ENCODE assay signal across 12 mouse cellular contexts in the genomic region with DNA sequence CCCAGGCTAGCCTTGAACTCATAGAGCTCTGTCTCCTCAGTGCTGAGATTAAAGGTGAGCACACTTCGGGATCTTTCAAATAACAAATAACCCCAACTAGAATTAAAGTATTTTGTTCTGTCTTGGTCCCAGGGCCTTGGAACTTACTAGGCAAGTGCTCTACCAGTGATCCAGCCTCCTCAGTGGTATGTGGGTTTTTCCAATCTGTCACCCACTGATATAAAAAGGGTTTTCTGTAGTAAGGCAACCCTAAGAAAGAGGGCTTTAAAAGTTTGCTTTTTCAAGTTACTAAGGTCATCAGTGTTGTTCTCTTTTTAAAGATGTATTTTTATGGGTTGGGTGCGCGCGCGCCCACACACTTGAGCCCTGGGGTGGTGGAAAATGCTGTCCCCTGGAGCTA. TPM values are rescaled to one million over a fixed set of nuclear protein-coding genes. Genes with fewer than 3 reads are reported as not detected.
DNase-seq lines count a peak whose midpoint lies in the region; ATAC-seq lines count a peak whose summit lies in the region.
"Had no signal": no experiment of that assay in that cellular context is flagged by ENCODE, and none has a peak within 500 bp of the region (broad histone marks: within the 10 kb centered on the region; RNA-seq: fewer than 3 reads in every experiment).

No protein-coding gene starts in this region.

- H3K36me3 ChIP-seq in heart, embryonic 12.5 days, result peaks cover 21% of the 10 kb centered on the region
- peaks cover 2% of the 10 kb centered on the region for H3K36me3 ChIP-seq in lung, embryonic 16.5 days (ENCODE audit: control insufficient read depth, insufficient read depth, low read length)
- no peaks in the 10 kb centered on the region for H3K36me3 ChIP-seq in intestine, embryonic 14.5 days (ENCODE audit: control insufficient read depth, insufficient read depth, low read length)
- 0 out of 2 replicates have a peak, but pooled peaks cover 6% of the 10 kb centered on the region for H3K36me3 ChIP-seq in neural tube, embryonic 15.5 days

- H3K27ac ChIP-seq in heart, embryonic 12.5 days (ENCODE audit: poor library complexity, severe bottlenecking), result peak overlapping the region; percentile 81
- peak overlapping the region; percentile 95 for H3K27ac ChIP-seq in lung, embryonic 16.5 days (ENCODE audit: low read length)
- H3K27ac ChIP-seq in intestine, embryonic 14.5 days (ENCODE audit: low read depth), result peak overlapping the region; percentile 67
- H3K27ac ChIP-seq in neural tube, embryonic 15.5 days (replicated peaks), result peak overlapping the region; percentile 43; the same call in 1 of the 2 replicates

- DNase-seq in heart, postnatal 36 days, result no peak
- DNase-seq in lung, postnatal 36 days, result no peak
- DNase-seq in intestine, embryonic 14.5 days (ENCODE audit: low spot score), result no peak
- DNase-seq in right cerebral cortex, postnatal 25 days, result no peak
- no peak for DNase-seq in cerebellum, postnatal 25 days

- intact Hi-C loops in heart, postnatal 36 days (cut with DNase I), result no loop called here

- no peaks in the 10 kb centered on the region for H3K9me3 ChIP-seq in heart, embryonic 12.5 days (replicated peaks)
- no peaks in the 10 kb centered on the region for H3K9me3 ChIP-seq in lung, embryonic 16.5 days (ENCODE audit: control insufficient read depth, low read length)
- H3K9me3 ChIP-seq in intestine, embryonic 14.5 days (ENCODE audit: control insufficient read depth, low read length), result 0 out of 2 replicates have a peak, but pooled peaks cover 2% of the 10 kb centered on the region
- no peaks in the 10 kb centered on the region for H3K9me3 ChIP-seq in neural tube, embryonic 15.5 days (replicated peaks)

- no peak for ATAC-seq in heart, embryonic 12.5 days (ENCODE audit: insufficient number of reproducible peaks, low FRiP score)
- no peak for ATAC-seq in lung, embryonic 16.5 days (ENCODE audit: low read depth)
- ATAC-seq in intestine, embryonic 14.5 days (replicated peaks; ENCODE audit: low FRiP score, low TSS enrichment, low read depth), result no peak
- ATAC-seq in neural tube, embryonic 15.5 days (ENCODE audit: low FRiP score), result no peak

- H3K9ac ChIP-seq in heart, embryonic 12.5 days, result no peak overlapping the region
- H3K9ac ChIP-seq in lung, embryonic 16.5 days (ENCODE audit: low read length), result peak overlapping the region; percentile 58
- no peak overlapping the region for H3K9ac ChIP-seq in intestine, embryonic 14.5 days (ENCODE audit: low read length)
- H3K9ac ChIP-seq in neural tube, embryonic 15.5 days (replicated peaks), result no peak overlapping the region

- WGBS in heart, embryonic 12.5 days, result 85% methylated on average over 5 of the region's 5 CpGs
- 86% methylated on average over 5 of the region's 5 CpGs for WGBS in lung, embryonic 16.5 days
- WGBS in intestine, embryonic 14.5 days, result 90% methylated on average over 5 of the region's 5 CpGs
- 93% methylated on average over 5 of the region's 5 CpGs for WGBS in neural tube, embryonic 15.5 days

- peak overlapping the region; percentile 86; the same call in 1 of the 2 replicates for H3K4me3 ChIP-seq in heart, embryonic 12.5 days
- H3K4me3 ChIP-seq in lung, embryonic 16.5 days (ENCODE audit: low read length), result peak overlapping the region; percentile 70; the same call in 1 of the 2 replicates
- peak overlapping the region; percentile 16; the same call in 1 of the 2 replicates for H3K4me3 ChIP-seq in intestine, embryonic 14.5 days (ENCODE audit: low read depth, low read length)
- no peak overlapping the region for H3K4me3 ChIP-seq in neural tube, embryonic 15.5 days (replicated peaks)
- H3K4me3 ChIP-seq: erythroblast, embryonic 14.5 days had no signal

- peak overlapping the region; percentile 85 for H3K4me2 ChIP-seq in heart, embryonic 12.5 days
- H3K4me2 ChIP-seq in lung, embryonic 16.5 days (ENCODE audit: low read depth, low read length), result peak overlapping the region; percentile 65
- H3K4me2 ChIP-seq in intestine, embryonic 14.5 days (ENCODE audit: low read length), result peak overlapping the region; percentile 36; the same call in 1 of the 2 replicates
- H3K4me2 ChIP-seq in neural tube, embryonic 15.5 days, result peak overlapping the region; percentile 60

- no peaks in the 10 kb centered on the region for H3K27me3 ChIP-seq in heart, embryonic 12.5 days (replicated peaks)
- no peaks in the 10 kb centered on the region for H3K27me3 ChIP-seq in lung, embryonic 16.5 days (ENCODE audit: control insufficient read depth, insufficient read depth, low read depth, low read length)
- H3K27me3 ChIP-seq in intestine, embryonic 14.5 days (replicated peaks; ENCODE audit: control insufficient read depth, insufficient read depth, low read length), result no peaks in the 10 kb centered on the region
- peaks cover 20% of the 10 kb centered on the region for H3K27me3 ChIP-seq in neural tube, embryonic 15.5 days (replicated peaks)

- peaks cover 21% of the 10 kb centered on the region for H3K4me1 ChIP-seq in heart, embryonic 12.5 days (replicated peaks)
- H3K4me1 ChIP-seq in lung, embryonic 16.5 days (replicated peaks; ENCODE audit: control insufficient read depth, insufficient read depth, low read length), result peaks cover 21% of the 10 kb centered on the region
- H3K4me1 ChIP-seq in intestine, embryonic 14.5 days (replicated peaks; ENCODE audit: control insufficient read depth, insufficient read depth, low read length), result peaks cover 20% of the 10 kb centered on the region; the same call in 1 of the 2 replicates
- H3K4me1 ChIP-seq in neural tube, embryonic 15.5 days, result peaks cover 17% of the 10 kb centered on the region

RNA-seq across cellular contexts. Expression of gene Arpc1b, which starts 1.7 kb away (rescaled TPM):
- polyA plus RNA-seq in heart, embryonic 12.5 days (2016; fragmentation: Nextera tagmentation; extraction: Ambion mirVana), result 187 and 192 TPM in 2 replicates
- total RNA-seq in heart, postnatal 36 days (2021), result 10 to 100 TPM; 71.7 to 84.7 TPM
- 379 and 391 TPM in 2 replicates for polyA plus RNA-seq in lung, embryonic 16.5 days (2015; fragmentation: Nextera tagmentation; extraction: Ambion mirVana)
- polyA plus RNA-seq in intestine, embryonic 14.5 days (2014; fragmentation: Nextera tagmentation; extraction: Ambion mirVana), result 281 and 305 TPM in 2 replicates
- 82.4 and 204 TPM in 2 replicates for polyA plus RNA-seq in neural tube, embryonic 15.5 days (2015; fragmentation: Nextera tagmentation; extraction: Ambion mirVana)

RNA-seq across cellular contexts. Expression of gene Pdap1, which starts 24.3 kb away (rescaled TPM):
- polyA plus RNA-seq in heart, embryonic 12.5 days (2016; fragmentation: Nextera tagmentation; extraction: Ambion mirVana), result 71.8 and 78.5 TPM in 2 replicates
- total RNA-seq in heart, postnatal 36 days (2021), result 10 to 100 TPM; 39.3 to 45.7 TPM
- 78.0 and 94.0 TPM in 2 replicates for polyA plus RNA-seq in lung, embryonic 16.5 days (2015; fragmentation: Nextera tagmentation; extraction: Ambion mirVana)
- 85.9 and 98.7 TPM in 2 replicates for polyA plus RNA-seq in intestine, embryonic 14.5 days (2014; fragmentation: Nextera tagmentation; extraction: Ambion mirVana)
- polyA plus RNA-seq in neural tube, embryonic 15.5 days (2015; fragmentation: Nextera tagmentation; extraction: Ambion mirVana), result 97.0 and 115 TPM in 2 replicates

RNA-seq across cellular contexts. Expression of gene Bud31, which starts 24.4 kb away (rescaled TPM):
- polyA plus RNA-seq in heart, embryonic 12.5 days (2016; fragmentation: Nextera tagmentation; extraction: Ambion mirVana), result 140 and 151 TPM in 2 replicates
- 10 to 100 TPM; 59.5 to 61.1 TPM for total RNA-seq in heart, postnatal 36 days (2021)
- 178 and 181 TPM in 2 replicates for polyA plus RNA-seq in lung, embryonic 16.5 days (2015; fragmentation: Nextera tagmentation; extraction: Ambion mirVana)
- 187 and 188 TPM in 2 replicates for polyA plus RNA-seq in intestine, embryonic 14.5 days (2014; fragmentation: Nextera tagmentation; extraction: Ambion mirVana)
- 183 and 184 TPM in 2 replicates for polyA plus RNA-seq in neural tube, embryonic 15.5 days (2015; fragmentation: Nextera tagmentation; extraction: Ambion mirVana)

RNA-seq across cellular contexts. Expression of gene Kpna7, which starts 31.9 kb away (rescaled TPM):
- polyA plus RNA-seq in heart, embryonic 12.5 days (2016; fragmentation: Nextera tagmentation; extraction: Ambion mirVana), result not detected in 2 replicates
- not detected for total RNA-seq in heart, postnatal 36 days (2021)
- polyA plus RNA-seq in lung, embryonic 16.5 days (2015; fragmentation: Nextera tagmentation; extraction: Ambion mirVana), result not detected in 2 replicates
- 0.07 TPM in 1 of 2 replicates, not detected in the other for polyA plus RNA-seq in intestine, embryonic 14.5 days (2014; fragmentation: Nextera tagmentation; extraction: Ambion mirVana)
- not detected in 2 replicates for polyA plus RNA-seq in neural tube, embryonic 15.5 days (2015; fragmentation: Nextera tagmentation; extraction: Ambion mirVana)
- total RNA-seq: adrenal gland, postnatal 4 days; left cerebral cortex, adult 18-20 months had no signal
- polyA plus RNA-seq: erythroblast, embryonic 14.5 days; gonadal fat pad, adult 2 months had no signal

RNA-seq across cellular contexts. Expression of gene Arpc1a, which starts 32.1 kb away (rescaled TPM):
- 101 and 105 TPM in 2 replicates for polyA plus RNA-seq in heart, embryonic 12.5 days (2016; fragmentation: Nextera tagmentation; extraction: Ambion mirVana)
- total RNA-seq in heart, postnatal 36 days (2021), result 10 to 100 TPM; 63.4 to 64.3 TPM
- polyA plus RNA-seq in lung, embryonic 16.5 days (2015; fragmentation: Nextera tagmentation; extraction: Ambion mirVana), result 146 and 150 TPM in 2 replicates
- 147 and 154 TPM in 2 replicates for polyA plus RNA-seq in intestine, embryonic 14.5 days (2014; fragmentation: Nextera tagmentation; extraction: Ambion mirVana)
- 218 and 232 TPM in 2 replicates for polyA plus RNA-seq in neural tube, embryonic 15.5 days (2015; fragmentation: Nextera tagmentation; extraction: Ambion mirVana)

Comparison
In these comparisons a context has a peak if more than half of its experiments do, and no peak if none do; other contexts are left out.
1. H3K27ac ChIP-seq: peak in every context shown above with its lines; median percentile 95 in lung, embryonic 16.5 days; 81 in heart, embryonic 12.5 days; 67 in intestine, embryonic 14.5 days; 43 in neural tube, embryonic 15.5 days.